Mouse (Mus musculus) urinary bladder, postnatal 36 days (tissue): ENCODE data around the gene Gp1bb.

Experiments
- DNase-seq, 2 experiments: peaks; one replicate each; pipeline ENCODE4 v3.0.0; 2022; ENCODE audit warnings: low spot score in 2 of 2, mixed read lengths in 1 of 2

Gp1bb gene

DNA sequence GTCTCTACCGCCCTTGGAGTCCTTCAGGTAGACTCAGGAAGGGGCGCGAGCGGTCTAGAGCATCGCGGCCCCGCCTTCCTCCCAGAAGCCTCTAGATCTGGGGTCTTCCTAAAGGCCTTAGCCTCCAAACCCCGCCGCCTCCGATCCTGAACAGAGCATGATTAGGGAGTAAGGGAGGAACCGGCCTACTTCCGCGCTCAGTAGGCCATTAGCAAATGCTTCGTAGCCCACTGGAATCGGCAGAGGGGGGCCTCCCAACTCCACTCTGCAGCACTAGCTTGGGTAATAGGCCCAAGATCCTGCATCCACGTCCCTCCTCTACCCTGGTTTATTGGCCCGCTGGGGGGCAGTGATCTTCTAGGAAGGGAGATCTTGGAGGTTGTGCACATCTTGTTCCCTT is at the start of gene Gp1bb:
Gene Gp1bb, minus strand, starts transcription at position 385 of the 400 bp plus-strand sequence.
- no peak for DNase-seq

DNA sequence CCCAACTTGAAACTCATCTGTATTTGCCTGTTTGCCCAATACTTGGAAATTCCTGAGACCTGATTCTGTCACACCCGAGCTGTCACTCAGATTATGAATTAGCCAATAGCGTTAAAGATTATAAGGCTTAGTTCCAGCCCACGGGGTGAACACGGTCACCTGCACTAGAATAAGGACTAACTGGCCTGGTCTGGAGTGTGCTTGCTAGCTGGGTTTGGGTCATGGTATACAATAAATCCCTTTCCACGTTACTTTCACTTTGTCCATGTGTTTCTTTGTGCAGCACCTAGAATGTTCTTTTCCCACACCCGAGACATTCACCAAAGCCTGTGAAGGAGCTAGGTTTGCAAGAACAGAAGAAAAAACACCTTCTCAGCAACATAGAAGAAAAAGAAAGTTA is 47.7 kb upstream of the Gp1bb start:
- DNase-seq: no peak

DNA sequence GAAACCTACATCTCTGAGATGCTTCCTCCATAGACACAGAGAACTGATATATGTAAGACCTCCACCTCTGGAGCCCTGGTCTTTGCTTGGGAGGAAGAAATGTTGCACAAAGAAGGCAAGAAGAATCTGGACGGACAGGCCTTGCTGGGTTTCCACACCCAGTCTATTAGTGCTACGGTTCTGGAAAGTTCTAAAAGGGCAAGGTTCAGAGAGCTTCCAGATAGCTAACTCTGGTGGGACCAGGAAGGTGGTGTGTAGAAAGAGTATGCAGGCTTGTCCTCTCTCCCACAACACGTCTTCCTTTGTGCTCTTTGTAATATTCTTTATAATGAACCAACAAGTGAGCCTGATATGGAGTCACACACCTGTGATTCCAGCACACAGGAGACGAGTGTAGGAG is 36.4 kb upstream of the Gp1bb start:
- no peak for DNase-seq

DNA sequence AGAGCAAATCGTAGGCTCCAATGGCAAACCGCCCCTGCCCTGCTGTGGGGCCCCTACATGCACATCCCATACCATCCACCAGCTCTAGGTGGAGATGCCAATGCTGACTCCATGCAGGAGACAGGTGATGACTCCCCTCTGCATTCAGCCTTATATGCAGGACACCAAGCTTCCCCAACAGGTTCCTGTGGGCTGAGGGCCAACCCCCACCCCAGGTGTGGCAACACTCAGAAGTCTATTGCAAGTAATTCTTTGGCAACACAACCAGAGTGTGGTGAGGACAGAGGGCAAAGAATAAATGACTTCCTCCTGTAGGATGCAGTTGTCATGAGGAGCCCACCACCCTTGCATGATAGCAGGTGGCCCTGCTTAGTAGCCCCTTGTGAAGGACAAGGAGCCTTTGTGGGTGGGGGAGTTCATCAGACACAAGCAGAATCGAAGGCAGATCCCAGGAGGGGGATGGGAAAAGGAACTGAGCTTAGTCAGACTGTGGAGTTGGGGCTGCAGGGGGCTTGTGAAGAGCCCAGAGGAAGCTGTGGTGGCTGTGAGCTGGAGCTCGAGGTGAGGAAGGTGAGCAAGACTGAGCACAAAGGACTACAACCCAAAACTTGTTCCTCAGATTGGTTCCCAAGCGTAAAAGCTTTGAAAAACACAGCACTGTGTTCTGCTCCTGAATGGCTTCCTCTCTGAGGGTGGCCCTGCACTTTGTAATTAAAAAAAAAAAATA is 33.3 kb upstream of the Gp1bb start:
- DNase-seq: no peak

DNA sequence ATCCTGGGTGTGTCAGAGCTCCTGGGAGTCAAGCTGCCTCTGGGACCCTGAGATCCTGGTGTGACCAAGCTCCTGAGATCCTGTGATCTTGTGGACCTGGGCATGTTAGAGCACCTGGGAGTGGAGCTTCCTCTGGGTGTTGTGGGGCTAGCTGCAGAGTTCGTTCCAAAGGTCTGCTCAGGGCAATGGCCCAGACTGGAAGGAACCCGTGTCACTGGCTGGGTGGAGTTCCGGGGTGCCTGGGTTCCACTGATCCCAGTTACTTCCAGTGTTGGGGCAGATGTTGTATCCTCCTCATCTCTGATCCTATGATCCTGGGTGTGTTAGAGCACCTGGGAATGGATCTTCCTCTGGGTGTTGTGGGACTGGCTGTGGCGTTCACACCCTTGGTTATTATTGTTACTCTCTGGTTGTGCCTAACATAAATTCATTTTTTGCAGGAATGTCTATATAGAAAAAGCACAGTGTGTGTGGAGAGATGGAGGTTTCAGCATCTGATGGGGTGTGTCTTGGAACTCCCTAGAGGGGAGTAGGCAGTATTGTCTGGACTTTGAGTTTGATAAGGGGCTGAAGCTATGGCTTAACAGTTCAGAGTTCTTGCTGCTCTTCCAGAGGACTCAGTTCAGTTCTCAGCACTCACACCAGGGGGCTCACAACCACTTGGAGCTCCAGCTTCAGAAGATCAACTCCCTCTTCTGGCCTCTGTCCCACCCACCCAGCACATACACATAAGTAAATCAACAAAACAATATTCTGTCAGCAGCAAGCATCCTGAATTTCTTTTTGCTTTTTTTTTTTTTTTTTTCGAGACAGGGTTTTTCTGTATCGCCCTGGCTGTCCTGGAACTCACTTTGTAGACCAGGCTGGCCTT is 31.3 kb upstream of the Gp1bb start:
- no peak for DNase-seq

DNA sequence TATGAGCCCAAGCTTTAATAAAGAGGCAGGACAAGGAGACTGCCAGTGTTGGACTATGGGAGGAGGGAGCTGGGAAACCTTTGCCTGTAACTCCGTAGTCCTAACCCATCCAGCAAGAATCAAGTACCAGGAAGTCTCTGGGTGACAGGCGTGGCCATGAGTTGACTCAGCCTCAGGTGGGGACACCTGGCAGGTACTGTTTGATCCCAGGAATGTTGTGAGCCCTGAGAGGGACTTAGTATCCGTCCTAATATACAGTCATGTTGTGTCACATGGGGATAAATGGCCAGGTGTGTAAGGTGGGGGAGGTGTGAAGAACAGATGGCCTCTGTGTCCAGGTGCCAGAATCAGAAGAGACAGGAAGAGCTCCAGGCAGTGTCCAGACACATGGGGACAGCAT is 26.9 kb upstream of the Gp1bb start:
- no peak for DNase-seq

DNA sequence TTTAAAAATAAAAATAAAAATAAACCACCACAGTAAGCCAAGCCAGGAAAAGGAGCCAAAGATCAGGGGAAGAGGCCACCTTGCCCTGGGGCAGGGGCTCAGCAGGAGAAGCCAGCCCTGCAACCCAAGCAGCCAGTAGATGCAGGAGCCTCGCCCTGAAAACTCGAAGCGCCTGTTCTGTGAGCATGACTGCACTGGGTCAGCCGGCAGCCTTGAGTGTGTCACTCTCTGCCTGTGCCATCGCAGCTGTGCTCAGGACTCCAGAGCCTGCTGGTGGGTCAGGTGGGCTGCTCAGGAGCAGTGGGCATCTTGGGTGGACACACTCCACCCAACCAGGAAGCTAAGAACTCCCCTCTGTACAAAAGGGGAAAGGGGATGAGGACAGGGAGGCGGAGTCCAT is 23.1 kb upstream of the Gp1bb start:
- DNase-seq: peak in 1 of 2 experiments; percentile 57

DNA sequence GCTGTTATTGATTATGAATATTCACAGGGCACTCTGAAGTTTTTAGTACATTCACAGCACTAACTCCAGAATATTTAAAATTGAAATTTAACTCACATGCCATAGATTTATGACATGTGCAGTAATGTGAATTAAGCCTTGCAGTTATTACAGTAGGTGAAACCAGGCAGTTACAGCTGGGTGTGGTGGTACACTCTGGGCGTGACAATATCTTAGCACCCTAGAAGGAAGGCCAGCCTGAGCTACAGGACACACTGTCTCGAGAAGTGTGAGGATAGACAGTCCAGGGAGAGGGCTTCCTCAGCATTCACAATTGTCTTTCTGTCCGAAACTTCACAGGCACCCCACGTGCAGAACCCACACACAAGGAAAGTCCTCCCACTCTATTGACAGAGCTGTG is 22.3 kb upstream of the Gp1bb start:
- DNase-seq: no peak

DNA sequence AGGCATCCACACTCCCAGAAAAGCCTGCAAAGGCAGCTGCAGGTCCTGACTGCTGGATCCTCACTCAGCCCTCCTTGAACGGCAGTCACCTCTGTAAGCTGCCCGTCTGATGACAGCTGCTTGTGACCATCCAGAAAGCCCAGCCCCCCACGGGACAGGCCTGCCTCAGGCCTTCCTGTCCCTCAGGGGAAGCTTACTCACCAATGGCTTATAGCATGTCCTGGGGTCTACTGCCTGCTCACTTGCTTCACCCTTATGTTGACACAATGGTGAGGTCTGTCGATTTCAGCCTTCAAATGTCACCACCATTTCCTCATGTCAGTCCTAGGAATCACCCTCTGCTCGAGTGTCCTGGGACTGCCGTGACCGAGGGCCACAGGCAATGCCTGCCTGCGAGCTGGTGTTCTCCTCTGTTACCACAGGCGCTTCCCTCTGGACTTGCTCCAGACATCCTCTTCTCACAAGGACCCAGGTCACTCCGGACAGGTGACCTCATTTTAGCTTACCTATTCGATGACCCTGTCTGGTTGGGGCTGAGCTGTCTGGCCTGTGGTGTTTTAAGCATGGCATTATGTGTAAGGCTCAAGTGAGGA is 21.3 kb upstream of the Gp1bb start:
- DNase-seq: no peak

DNA sequence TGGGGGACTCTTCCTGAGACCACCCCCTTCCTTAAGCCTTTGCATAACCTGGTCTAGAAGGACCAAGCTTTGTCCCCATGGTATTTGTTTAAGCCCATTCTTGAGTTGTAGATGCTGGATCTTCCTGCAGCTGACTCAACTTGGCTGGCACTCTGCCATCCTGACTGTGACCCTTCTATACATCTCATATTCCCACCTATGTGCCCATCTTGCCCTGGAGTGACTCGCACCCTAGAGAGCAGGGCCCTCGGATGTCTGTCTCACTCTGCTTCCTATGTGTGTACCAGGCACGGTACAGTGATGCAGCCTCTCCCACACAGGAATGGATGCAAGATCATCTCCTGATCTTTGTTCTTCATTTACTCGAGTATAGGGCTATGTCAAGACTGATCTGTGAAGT is 20.7 kb upstream of the Gp1bb start:
- no peak for DNase-seq

DNA sequence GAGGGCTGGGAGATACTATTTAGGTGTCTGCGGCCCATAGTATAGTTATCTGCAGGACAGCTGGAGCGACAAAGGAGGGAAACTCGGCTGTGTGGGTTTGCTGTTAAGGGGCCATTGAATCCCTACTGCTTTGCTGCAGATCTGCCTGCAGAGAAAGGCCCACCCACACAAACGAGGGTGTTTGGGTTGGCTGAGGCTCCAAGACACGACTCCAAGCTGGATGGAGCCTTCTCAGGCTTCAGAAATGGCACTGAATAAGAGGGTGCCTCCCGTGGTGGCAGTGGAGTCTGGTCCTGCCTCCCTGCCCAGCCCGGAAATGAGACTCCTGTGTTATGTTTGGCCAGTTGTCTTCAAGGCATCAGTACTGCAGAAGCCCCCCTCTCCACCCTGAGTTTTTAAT is 20.1 kb upstream of the Gp1bb start:
- no peak for DNase-seq

DNA sequence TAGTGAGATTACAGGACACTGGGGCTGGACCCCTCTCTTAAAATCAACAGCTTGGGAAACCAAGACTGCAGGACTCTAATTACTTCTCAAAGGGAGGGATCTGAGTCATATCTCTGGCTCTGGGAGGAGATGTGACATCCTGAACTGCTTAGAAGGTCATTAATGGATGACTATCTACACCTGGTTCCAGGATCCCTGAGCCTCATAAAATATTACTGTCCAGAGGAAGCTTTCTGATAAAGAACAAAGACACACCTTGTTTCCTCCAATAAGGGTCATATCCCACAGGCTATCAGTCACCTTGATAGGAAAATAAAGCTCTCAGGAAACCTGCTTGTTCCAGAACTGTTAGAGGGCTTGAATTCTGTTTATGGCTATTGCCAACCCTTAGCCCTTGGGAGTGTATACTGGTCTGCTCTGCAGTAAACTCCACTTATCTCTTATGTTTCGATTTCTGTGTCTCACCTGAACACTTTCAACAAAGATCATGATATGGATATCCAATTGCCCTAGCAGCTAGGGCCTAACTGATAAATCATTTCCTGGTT is 17.3 kb upstream of the Gp1bb start:
- DNase-seq: no peak

DNA sequence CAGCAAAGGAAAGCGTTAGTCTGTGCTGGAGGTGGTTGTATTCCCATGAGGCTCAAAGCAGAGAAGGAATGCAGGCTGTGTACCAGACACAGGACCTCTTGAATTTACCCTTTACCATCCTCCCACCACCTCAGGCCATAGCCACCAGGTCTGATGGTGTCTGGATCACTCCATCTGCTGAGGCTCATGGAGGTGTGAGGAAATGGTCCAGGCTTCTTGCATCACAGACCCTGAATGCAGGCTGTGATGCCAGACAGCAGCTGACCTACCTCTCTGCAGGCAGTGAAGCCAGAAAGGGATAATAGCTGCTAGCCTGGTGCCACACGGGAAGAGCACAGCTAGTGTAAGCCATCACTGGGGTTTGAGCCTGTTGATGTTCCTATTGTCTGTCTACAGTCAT is 16.2 kb upstream of the Gp1bb start:
- no peak for DNase-seq

DNA sequence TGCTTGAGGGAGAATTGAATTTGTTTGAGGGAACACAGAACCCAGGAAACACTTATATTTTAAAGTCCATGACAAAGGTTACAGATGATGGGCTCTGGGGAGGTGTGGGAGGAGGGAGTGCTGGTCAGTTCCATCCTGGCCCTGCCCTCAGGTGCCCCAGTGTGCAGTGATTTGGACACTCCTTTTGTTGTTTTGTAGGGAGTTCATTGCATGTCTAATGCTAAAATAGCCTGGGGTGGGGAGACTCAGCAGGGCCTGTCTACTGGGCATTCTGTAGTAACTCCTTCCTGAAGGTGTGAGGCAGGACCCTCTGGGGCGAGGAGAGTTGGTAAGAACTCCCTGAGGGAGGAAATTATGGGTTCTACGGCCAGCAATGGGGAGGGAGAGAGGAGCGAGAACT is 14.6 kb upstream of the Gp1bb start:
- DNase-seq: no peak

DNA sequence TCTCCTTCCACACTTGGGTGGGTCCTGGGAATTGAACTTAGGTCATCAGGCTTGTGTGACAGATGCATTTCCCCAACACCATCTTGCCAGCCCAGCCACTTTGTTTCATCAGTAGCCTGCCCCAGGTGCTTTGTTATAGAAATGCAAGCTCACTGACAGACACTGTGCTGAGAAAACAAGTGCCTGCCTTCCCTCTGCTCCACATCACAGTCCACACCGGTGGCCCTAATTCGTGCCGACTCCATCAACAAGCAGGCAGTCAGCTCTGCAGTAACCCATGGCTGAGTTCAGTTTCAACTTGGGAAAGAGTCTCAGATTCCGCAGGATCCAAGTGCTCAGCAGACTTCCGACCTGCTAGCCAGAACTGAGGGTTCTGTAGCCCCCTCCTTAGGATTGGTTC is 14.2 kb upstream of the Gp1bb start:
- no peak for DNase-seq

DNA sequence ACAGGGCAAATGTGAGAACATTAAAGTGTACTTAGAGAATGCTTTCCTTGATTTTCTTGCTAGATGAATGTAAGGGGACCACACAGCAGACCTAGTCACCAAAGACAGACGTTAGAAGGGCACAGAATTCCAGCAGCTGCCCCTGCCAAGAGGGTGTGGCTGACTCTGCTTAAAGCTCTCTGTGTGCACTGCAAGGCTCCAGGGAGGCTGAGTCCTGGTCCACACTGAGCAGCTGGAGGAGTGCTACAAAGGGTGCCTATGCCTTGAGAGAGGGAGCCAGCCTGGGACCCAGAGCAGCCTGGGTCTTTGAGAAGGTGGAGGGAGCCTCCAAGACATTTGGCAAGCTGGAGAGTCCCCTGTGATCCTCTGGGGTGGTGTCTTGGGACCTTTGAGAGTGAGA is 11.1 kb upstream of the Gp1bb start:
- no peak for DNase-seq

DNA sequence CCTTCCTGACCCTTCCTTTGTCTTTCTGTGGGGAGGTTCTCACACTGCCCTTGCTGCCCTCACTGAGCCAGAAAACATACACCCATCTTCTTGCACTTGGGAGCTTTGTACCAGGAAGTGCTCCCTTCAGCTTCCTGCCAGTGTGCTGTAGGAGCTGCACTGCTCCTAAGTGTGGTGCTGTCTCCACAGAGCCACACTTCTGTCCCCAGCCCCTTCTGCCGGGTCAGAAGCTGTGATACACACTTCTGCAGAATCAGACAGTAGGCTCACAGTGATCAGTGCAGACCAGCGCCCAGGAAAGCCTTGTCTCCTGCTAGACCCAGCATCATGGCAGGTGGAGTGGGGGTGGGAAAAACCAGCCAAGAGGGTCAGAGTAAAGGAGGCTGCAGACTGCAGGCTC is 10.6 kb upstream of the Gp1bb start:
- DNase-seq: no peak

DNA sequence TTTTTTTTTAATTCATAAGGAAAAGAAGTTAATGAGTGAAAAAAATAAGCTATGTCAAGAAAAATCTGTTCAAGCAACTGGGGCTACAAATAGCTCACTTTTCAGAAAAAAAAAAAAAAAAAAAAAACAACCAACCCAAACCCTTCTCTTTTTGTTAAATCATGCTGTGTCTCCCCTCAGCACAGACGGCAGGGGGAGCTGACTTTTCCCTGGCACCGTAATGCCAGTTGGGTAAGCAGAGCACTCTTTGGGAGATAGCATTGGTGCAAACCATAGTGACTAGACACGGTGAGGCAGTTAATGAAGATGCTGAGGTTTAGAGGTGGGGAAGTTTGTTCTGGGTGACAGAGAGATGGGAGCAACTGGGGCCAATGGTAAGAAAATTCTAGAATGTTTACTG is 9.9 kb upstream of the Gp1bb start:
- DNase-seq: no peak

DNA sequence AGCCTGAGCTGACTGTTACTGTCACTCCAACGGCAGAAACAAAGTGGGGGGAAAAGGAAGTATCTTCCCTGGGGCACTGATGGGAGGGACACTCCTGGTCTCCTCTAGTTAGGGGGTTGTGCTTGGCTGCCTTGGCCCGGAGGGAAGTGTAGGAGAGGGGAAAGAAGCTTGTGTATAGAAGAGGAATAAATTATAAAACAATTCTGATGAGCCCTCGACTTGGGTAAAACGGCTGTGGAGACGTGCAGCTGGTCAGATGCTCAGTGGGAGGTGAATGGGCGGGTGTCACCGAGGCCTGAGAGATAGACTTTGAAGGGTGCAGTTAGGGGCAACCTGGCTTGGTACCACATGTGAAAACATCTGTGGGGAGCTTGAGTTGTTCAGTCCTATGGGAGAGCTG is 8.9 kb upstream of the Gp1bb start:
- no peak for DNase-seq

DNA sequence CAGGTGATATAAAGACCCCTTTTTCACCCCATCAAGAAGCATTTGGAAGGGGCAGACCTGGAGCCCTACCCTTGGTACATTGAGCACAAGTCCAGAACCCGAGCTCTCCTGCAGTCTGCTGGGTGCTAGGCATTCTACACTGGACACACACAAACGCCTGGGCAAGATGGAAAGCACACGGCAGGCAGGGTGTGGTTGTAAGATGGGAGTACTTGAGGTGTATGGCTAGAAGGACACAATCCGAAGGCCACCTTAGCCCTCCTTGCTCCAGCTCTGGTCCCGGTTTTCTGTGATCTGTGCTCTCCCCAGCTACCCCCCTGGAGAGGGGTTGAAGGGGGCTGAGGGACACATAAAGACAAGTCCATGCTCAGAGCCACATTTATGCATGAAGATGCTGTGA is 8.1 kb upstream of the Gp1bb start:
- DNase-seq: no peak

DNA sequence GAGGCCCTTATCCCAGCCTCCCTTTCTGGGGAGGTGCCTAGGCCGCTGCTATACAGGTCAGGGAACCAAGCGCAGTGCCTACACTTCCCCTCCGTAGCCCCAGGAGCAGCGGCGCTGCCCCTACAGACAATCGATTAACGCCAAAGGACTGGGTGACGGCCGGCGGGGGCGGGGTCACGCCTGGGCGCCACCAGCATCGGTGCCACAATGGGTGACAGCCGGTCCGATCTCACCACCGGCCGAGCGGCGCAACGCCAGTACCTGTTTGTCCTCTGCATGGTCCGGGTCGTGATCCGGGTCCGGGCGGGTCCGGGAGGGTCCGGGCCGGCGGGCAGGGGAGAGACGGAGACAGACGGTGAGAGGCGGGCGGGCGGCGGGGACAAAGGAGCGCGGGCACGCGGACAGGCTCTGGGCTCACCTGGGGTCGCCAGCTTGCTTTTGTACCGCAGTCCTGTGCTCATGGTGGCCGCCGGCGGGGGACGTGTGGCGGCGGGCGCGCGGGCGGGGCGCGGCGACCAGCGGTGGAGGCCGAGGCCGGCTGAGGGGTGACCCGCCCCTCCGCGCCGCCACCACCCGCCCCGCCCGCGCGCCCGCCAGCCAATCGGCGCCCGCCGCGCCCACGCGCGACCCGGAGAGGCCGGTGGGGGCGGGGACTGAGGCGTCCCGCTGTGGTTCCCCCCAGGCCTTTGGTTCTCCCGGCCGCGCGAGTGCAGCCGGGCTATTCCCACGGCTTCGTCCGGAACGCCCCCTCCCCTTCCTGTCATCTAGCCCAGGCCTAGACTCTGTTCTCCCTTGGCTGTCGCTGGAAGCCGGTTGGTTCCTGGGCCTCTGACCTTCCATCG is 7.4 kb upstream of the Gp1bb start, which contains the start of gene Sept5:
Gene Sept5, minus strand, starts transcription at position 565 of the 842 bp plus-strand sequence.
- DNase-seq: peak in 1 of 2 experiments; percentile 67

DNA sequence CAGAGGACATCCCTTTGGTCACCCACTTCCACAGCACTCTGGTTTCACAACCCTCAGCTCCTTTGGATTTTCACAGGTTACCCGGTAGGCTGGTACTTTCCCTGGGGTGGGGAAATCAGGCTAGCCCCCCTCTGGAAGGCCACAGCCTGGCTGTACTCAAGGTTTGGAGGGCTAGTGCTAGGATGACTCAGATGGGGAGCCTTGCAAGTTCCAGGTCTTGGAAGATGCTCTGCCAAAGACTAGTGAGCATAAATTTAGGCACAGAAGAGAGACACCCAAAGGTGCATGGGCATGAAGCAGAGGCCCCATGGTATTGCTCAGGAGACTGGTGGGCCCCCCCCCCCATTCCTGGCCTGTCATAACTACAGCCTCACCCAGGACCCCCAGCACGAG is 6.7 kb upstream of the Gp1bb start:
- no peak for DNase-seq
